Mouse (Mus musculus) intestine, embryonic 14.5 days (tissue): ENCODE data around the gene Sephs2. TPM values are rescaled to one million over a fixed set of nuclear protein-coding genes. Genes with fewer than 3 reads are reported as not detected.

Experiments used
- ATAC-seq: fragments of 200-750 bp; cut with Nextera tagmentation; replicated peaks from 2 replicates; pipeline ENCODE4 v1.8.0; 2017; ENCODE audit warnings: low read depth, moderate number of reproducible peaks, moderate TSS enrichment, moderate library complexity; ENCODE audit not compliant: low FRiP score, low TSS enrichment
- DNase-seq: peaks from one replicate; pipeline ENCODE4 v3.0.0-alpha.2; 2018; ENCODE audit warnings: low spot score
- H3K27ac ChIP-seq: fragments of 300-500 bp; sonication (generic); 2 replicates; pipeline ENCODE4 v1.5.1; 2014; ENCODE audit warnings: low read depth, mild to moderate bottlenecking, control low read depth
- H3K27me3 ChIP-seq: fragments of 300-500 bp; sonication (generic); replicated peaks from 2 replicates; pipeline ENCODE4 v1.6.1; 2014; ENCODE audit warnings: low read length, control low read depth; ENCODE audit not compliant: control insufficient read depth, insufficient read depth
- H3K36me3 ChIP-seq: fragments of 300-500 bp; sonication (generic); 2 replicates; pipeline ENCODE4 v1.6.1; 2014; ENCODE audit warnings: low read length, control low read depth; ENCODE audit not compliant: control insufficient read depth, insufficient read depth
- H3K4me1 ChIP-seq: fragments of 300-500 bp; sonication (generic); replicated peaks from 2 replicates; pipeline ENCODE4 v1.6.1; 2014; ENCODE audit warnings: low read length, control low read depth, mixed read lengths; ENCODE audit not compliant: control insufficient read depth, insufficient read depth
- H3K4me2 ChIP-seq: fragments of 300-500 bp; sonication (generic); 2 replicates; pipeline ENCODE4 v1.6.1; 2014; ENCODE audit warnings: low read length
- H3K4me3 ChIP-seq: fragments of 300-500 bp; sonication (generic); 2 replicates; pipeline ENCODE4 v1.5.1; 2014; ENCODE audit warnings: low read depth, low read length, control low read depth, mixed read lengths
- H3K9ac ChIP-seq: fragments of 300-500 bp; sonication (generic); 2 replicates; pipeline ENCODE4 v1.6.1; 2014; ENCODE audit warnings: mild to moderate bottlenecking, low read length
- H3K9me3 ChIP-seq: fragments of 300-500 bp; sonication (generic); 2 replicates; pipeline ENCODE4 v1.6.1; 2016; ENCODE audit warnings: low read length, control low read depth; ENCODE audit not compliant: control insufficient read depth
- WGBS: fragments of 180-500 bp; shearing (Covaris S2); extraction: QIAGEN DNeasy Blood & Tissue Kit; methylation state at CpG from one replicate; pipeline ENCODE4 v1.1.7; 2014; 5-methylcytosine and 5-hydroxymethylcytosine counted together
- polyA plus RNA-seq: library from polyadenylated mRNA; unstranded; fragments of >200 nt; fragmentation: Nextera tagmentation; extraction: Ambion mirVana; gene quantifications from 2 replicates; pipeline ENCODE4 v1.2.1, GENCODE M21; 2014

Gene Sephs2
- polyA plus RNA-seq, 1 experiment from 2014 or later = 183 TPM

- Histone ChIP-seq H3K4me3 (no peak overlapping the region), H3K36me3 (no peaks in the 10 kb centered on the region), H3K4me2 (no peak overlapping the region), H3K9ac (no peak overlapping the region), H3K9me3 (no peaks in the 10 kb centered on the region), H3K4me1 (no peaks in the 10 kb centered on the region), H3K27me3 (no peaks in the 10 kb centered on the region), H3K27ac (no peak overlapping the region)
- WGBS = 70% methylated on average over 6 of the region's 6 CpGs
- DNase-seq = no peak
- no peak for ATAC-seq
Measured at GRCm38 (mm10) chr7:127223515-127224478, 50.1 kb downstream of the Sephs2 start.

GRCm38 (mm10) chr7:127223106-127223505 lies 50.7 kb downstream of the Sephs2 start:
- H3K4me2 ChIP-seq = no peak overlapping the region
- H3K9ac ChIP-seq = no peak overlapping the region
- H3K36me3 ChIP-seq = no peaks in the 10 kb centered on the region
- no peak overlapping the region for H3K4me3 ChIP-seq
- H3K27ac ChIP-seq = no peak overlapping the region
- no peaks in the 10 kb centered on the region for H3K4me1 ChIP-seq
- no peaks in the 10 kb centered on the region for H3K9me3 ChIP-seq
- ATAC-seq = no peak
- 94% methylated on average over 3 of the region's 3 CpGs for WGBS
- DNase-seq = no peak
- H3K27me3 ChIP-seq = no peaks in the 10 kb centered on the region

Other genes starting within 250 kb of the Sephs2 start
- gene Maz, start 247.0 kb downstream of the Sephs2 start, polyA plus RNA-seq = 55.1 and 61.9 TPM in 2 replicates
- 115 and 129 TPM in 2 replicates for gene Kif22, start 231.6 kb downstream of the Sephs2 start, polyA plus RNA-seq
- 0.30 TPM in 1 of 2 replicates, not detected in the other for gene Zg16, start 186.7 kb downstream of the Sephs2 start, polyA plus RNA-seq
- gene AI467606, start 182.7 kb downstream of the Sephs2 start, polyA plus RNA-seq = 2.6 and 3.9 TPM in 2 replicates
- 2.9 TPM in 2 replicates for gene Qprt, start 151.8 kb downstream of the Sephs2 start, polyA plus RNA-seq
- 0.22 and 0.39 TPM in 2 replicates for gene Spn, start 136.2 kb downstream of the Sephs2 start, polyA plus RNA-seq
- 44.4 and 46.9 TPM in 2 replicates for gene Cd2bp2, start 78.0 kb downstream of the Sephs2 start, polyA plus RNA-seq
- 21.3 and 21.4 TPM in 2 replicates for gene Tbc1d10b, start 65.6 kb downstream of the Sephs2 start, polyA plus RNA-seq
- gene Mylpf, start 65.2 kb downstream of the Sephs2 start, polyA plus RNA-seq = 10.8 and 12.9 TPM in 2 replicates
- 16.8 and 18.5 TPM in 2 replicates for gene Zfp553, start 41.0 kb downstream of the Sephs2 start, polyA plus RNA-seq
- gene Sept1, start 40.9 kb downstream of the Sephs2 start, polyA plus RNA-seq = 12.9 and 14.4 TPM in 2 replicates
- gene Zfp771, start 29.8 kb downstream of the Sephs2 start, polyA plus RNA-seq = 47.6 and 52.2 TPM in 2 replicates
- 280 and 305 TPM in 2 replicates for gene Dctpp1, start 13.3 kb downstream of the Sephs2 start, polyA plus RNA-seq
- gene Itgal, start 22.2 kb upstream of the Sephs2 start, polyA plus RNA-seq = 1.6 and 2.1 TPM in 2 replicates
- 4.2 and 4.5 TPM in 2 replicates for gene Zfp768, start 71.5 kb upstream of the Sephs2 start, polyA plus RNA-seq
- 9.8 and 11.3 TPM in 2 replicates for gene Zfp747, start 102.0 kb upstream of the Sephs2 start, polyA plus RNA-seq
- gene 9130019O22Rik, start 113.1 kb upstream of the Sephs2 start, polyA plus RNA-seq = 6.2 and 7.4 TPM in 2 replicates
- 9.2 and 9.7 TPM in 2 replicates for gene E430018J23Rik, start 119.6 kb upstream of the Sephs2 start, polyA plus RNA-seq
- 9.6 and 10.6 TPM in 2 replicates for gene Zfp764, start 132.8 kb upstream of the Sephs2 start, polyA plus RNA-seq
- gene Zfp688, start 148.0 kb upstream of the Sephs2 start, polyA plus RNA-seq = 24.1 and 25.2 TPM in 2 replicates
- 6.7 and 7.6 TPM in 2 replicates for gene Zfp689, start 175.1 kb upstream of the Sephs2 start, polyA plus RNA-seq
- gene Prr14, start 185.6 kb upstream of the Sephs2 start, polyA plus RNA-seq = 43.4 and 45.6 TPM in 2 replicates
- gene Fbrs, start 205.1 kb upstream of the Sephs2 start, polyA plus RNA-seq = 11.4 and 13.9 TPM in 2 replicates
- gene Srcap, start 237.9 kb upstream of the Sephs2 start, polyA plus RNA-seq = 49.4 and 51.8 TPM in 2 replicates
- 18.8 and 19.8 TPM in 2 replicates for gene Gm42715, start 245.5 kb upstream of the Sephs2 start, polyA plus RNA-seq